Mouse (Mus musculus) urinary bladder, postnatal 14 days (tissue): ENCODE measurements at regions not wholly inside any gene's neighbourhood (a gene's known extent, or its start where the extent isn't known, plus 50 kb on each side); places are given as distances from the start of the nearest gene placed in this dataset.
"Not testable (repeated sequence)": the region's sequence is repeated elsewhere in the genome, so short reads cannot be mapped to it uniquely, and the experiment has no call there.

Source experiments
- DNase-seq: peaks from one replicate; pipeline ENCODE4 v3.0.0; 2021; ENCODE audit warnings: low spot score

DNA sequence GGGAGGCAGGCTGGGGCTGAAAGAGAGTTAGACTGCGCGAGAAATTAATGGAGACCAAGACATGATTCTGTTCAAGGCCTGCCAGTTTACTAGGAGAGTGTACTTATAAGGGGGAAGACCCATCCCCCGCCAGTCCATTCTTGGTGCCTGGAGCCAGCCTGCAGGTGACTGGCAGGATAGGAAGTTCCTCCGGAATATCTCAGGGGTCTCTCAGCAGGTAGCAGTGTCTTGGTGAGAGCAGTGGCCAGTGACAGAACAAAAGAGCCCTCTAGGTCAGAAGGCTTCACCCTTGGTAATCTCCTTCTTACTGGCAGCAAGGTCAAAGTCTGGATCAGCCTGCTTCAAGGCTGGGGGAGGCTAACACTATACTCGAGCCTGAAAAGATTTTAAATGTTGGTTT lies 83.7 kb upstream of the Zfp804b start:
- no peak for DNase-seq

DNA sequence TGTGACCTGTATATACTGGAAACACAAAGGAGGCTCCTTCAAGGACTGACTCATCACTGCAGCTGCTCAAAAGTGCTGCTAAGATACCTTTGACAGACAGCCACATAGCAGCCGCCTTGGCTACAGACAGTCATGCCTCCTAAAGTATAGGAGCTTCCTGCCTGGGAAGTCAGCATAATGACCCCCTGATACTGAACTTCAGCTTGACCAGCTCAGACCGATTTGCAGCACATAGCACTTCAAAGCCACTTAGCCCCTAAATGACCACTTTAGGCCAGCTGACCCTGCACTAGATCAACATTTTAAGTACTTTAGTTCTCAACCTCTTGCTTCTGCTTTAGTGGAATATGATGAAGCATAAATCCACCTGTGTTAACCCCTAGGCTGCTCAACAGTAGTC lies 91.9 kb upstream of the Zfp804b start:
- no peak for DNase-seq

GRCm38 (mm10) chr5:7448001-7448400 lies 103.4 kb upstream of the Zfp804b start:
- DNase-seq: no peak

- DNase-seq: no peak
Observed at GRCm38 (mm10) chr5:7454896-7455295, 110.3 kb upstream of the Zfp804b start.

DNA sequence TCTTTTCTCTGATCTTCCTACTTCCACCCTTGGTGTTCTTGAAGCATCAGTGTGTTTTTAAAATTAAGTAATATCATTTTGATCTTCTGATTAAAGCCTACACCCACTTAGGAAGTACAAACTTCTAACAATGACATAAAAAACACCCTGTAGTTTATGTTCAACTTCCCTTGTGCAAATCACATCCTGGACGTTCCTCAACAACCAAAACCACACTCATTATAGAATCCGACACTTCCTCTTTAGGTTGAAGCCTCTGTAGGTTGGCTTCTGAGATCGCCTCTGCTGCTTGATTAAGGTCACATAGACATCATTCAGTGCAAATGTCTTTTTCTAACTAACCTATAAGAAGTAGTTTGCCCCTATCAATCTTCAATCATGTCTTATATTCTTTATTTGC lies 112.5 kb upstream of the Zfp804b start:
- no peak for DNase-seq

DNA sequence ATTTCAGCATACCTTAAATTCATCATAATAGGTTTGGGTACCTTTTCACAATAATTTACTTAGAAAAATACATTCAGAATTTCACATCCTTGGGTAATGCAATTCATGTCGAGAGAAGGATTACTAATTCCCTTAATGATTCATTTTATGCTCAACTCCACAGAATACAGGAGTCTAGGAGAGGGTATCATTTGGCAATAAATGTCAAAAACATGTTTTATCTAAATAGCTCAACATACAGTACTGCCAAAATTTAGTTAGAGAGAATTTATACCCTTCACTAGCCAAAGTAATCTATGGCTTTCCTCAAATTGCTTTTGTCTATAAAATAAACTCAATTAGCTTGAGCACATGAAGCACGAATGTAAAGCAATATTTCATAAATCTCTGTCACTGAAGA lies 144.6 kb upstream of the Zfp804b start:
- no peak for DNase-seq

DNA sequence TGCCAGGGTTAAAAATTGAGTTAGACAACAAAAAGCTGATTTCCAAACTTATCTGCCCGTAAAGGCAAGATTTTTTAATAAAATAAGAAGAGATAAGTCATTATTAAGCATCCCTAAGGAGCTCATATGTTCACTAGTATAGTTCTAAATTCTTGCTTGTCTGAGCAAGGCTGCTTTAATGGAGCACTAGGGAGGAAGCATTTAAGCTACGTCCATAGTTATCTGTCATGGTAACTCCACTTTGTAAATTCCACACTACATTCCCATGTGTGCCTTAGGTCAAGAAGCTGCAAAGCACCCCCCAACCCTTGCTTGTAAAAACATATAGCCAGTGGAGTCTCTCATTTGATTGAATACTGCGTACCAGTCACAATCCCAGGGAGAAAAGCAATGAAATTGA lies 145.0 kb upstream of the Zfp804b start:
- no peak for DNase-seq

GRCm38 (mm10) chr5:7517520-7518181 lies 173.1 kb upstream of the Zfp804b start:
- DNase-seq: no peak

- DNase-seq: no peak
Observed at GRCm38 (mm10) chr5:7532686-7533199, 188.2 kb upstream of the Zfp804b start.

- DNase-seq: no peak
Observed at GRCm38 (mm10) chr5:7539812-7540645, 195.5 kb upstream of the Zfp804b start.

DNA sequence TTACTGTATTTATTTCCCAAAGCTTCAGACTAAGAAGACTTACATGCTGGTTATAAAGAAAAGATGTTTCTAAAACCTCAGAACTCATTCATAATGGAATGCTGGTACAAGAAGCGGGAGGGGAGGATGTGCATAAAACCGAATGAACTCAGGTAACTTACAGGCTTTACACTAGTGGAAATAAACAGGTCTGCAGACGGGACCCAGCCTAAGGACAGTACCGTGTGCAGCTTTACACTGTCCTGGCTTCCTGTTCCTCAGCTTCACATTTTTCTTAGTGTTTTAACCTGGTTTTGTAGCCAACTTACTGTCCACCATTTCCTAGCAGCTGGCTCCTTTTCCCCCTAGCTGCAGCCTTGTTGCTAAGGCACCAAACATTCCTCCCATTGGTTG lies 196.1 kb upstream of the Zfp804b start:
- no peak for DNase-seq

DNA sequence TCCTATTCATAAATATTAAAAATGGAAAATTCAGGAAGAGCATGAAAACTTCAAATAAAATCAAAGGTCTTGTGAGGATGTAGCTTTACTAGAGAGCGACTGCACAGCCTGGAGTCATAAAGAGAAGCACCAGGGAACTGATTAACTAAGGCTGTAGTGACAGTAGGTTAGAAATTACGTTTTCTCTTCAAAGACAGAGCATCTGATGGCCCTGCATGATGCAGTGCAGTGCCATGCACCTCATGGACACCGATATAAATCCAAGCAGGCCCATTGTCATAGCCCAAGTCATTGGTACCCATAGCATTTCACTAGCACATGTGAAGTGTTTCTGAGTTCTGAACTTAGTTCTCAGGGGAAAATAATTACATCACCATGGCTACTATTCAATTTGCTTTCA lies 199.3 kb upstream of the Zfp804b start:
- DNase-seq: no peak

- DNase-seq: no peak
Observed at GRCm38 (mm10) chr5:7580413-7580812, 235.9 kb upstream of the Zfp804b start.

DNA sequence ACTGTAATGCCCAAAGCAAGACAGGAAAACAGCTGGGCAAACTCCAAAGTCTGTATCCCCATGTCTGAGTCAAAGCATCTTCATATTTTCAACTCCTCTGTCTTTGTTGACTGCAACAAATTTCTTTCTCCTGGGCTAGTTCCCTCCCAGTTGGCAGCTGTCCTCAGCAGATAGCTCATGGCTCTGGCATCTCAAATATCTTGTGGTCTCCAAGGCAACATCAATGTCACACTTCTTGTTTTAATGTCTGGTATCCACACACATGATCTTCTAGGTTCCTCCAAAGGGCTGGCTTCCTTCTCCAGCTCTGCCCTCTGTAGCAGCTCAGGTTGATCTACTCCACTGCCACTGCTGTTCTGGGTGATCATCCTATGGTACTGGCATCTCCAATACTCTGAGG lies 242.0 kb upstream of the Zfp804b start:
- no peak for DNase-seq

GRCm38 (mm10) chr5:7600418-7600817 lies 255.9 kb upstream of the Zfp804b start:
- no peak for DNase-seq

DNA sequence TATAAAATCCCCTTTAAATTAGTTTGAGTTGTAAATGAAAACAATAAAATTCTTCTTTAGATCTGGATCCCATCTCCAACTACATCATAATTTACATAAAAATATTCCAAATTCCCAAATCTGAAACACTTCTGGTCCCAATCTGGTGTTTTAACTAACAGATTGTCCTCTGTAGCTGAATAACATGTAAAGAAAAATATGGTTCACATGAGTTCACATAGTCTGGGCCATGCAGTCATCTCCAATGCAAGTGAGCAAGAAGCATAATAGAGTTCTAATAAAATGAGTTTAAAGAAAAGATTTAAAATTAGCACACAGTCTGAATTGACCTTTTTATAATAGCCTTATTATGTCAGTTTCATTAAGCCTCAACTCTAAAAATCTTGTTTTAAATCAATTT lies 263.0 kb upstream of the Zfp804b start:
- DNase-seq: no peak

- no peak for DNase-seq
Observed at GRCm38 (mm10) chr5:7607924-7608323, 263.4 kb upstream of the Zfp804b start.

- no peak for DNase-seq
Observed at GRCm38 (mm10) chr5:7655280-7655679, 305.0 kb upstream of the Steap4 start.

GRCm38 (mm10) chr5:7701776-7702175 lies 258.5 kb upstream of the Steap4 start:
- DNase-seq: no peak

DNA sequence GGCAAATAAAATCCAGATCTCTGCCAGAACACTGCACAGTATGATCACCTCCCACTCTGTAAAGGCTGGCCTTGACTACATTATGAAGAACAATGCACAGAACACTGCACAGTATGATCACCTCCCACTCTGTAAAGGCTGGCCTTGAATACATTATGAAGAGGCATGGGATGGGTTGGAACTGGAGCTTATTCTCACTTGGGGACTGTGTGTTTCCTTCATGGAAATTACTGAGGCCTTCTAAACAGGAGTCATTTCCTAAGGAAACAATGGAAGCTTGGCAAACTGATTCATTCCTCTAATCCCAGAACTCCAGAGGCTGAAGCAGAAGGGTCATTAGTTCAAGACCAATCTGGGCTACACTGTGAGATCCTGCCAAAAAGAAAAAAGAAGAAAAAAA lies 240.7 kb upstream of the Steap4 start:
- DNase-seq: no peak

- no peak for DNase-seq
Observed at GRCm38 (mm10) chr5:7720061-7720460, 240.2 kb upstream of the Steap4 start.

- DNase-seq: no peak
Observed at GRCm38 (mm10) chr5:7720688-7721087, 239.6 kb upstream of the Steap4 start.

DNA sequence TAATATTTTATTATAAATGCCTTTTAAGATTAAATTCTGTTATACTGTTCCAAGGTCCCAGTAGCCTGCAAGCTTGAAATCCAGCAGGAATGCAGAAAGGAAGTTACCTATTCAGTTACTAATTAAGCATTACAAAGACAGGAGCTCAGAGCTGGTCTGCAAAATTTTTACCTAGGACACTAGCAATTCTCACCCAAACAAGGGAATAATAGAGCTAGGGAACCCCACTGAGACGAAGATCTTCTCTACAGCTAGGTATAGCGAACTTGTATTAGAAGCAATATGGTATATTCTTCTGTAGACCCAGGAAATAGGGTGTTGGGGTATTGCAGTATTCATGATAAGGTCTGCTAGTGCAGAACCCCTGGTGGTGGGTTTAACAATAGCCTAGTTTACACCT lies 227.7 kb upstream of the Steap4 start:
- DNase-seq: not testable (repeated sequence)

DNA sequence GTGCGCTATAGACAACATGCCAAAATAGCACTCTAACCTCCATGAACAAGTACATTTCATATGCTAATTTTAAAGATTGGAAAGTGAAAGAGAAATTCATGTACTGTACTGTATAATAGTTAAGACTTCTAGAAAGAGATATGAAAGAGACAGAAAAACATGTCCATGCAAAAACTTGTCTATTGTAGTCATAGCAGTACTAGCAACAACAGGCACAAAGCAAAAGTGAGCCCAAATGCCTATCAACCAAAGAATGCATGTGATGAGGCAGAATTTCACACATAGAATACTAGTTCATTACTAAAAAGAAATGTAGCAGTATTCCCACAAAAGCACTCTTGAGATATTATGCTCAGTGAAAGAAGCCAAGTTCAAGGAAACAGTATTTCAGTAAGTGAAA lies 180.4 kb upstream of the Steap4 start:
- DNase-seq: no peak
